Mouse (Mus musculus) lung, postnatal 14 days (tissue): ENCODE data around the gene Retsat.
A peak's percentile ranks its signal among the peaks of the same experiment; 100 is the strongest.

ENCODE experiments used
- DNase-seq: peaks from one replicate; pipeline ENCODE4 v3.0.0; 2021

The Retsat gene

DNA sequence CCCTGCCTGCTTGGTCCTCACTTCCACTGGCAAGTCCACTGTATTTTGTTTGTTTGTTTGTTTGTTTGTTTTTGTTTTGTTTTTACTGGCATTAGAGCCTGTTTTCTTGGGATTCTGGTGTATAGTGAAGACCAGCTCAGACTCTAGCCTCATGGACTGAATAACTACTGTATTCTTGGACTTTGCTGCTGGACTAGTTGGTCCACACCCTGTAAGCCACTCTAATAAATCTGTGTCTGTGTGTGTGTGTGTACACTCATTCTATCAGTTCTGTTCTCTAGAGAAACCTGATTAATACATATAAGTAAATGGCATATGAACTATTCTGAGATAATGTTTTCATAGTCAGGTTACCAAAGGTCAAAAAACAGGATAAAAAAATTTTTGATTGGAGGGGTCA, 8.2 kb upstream of the Retsat start:
- no peak for DNase-seq

DNA sequence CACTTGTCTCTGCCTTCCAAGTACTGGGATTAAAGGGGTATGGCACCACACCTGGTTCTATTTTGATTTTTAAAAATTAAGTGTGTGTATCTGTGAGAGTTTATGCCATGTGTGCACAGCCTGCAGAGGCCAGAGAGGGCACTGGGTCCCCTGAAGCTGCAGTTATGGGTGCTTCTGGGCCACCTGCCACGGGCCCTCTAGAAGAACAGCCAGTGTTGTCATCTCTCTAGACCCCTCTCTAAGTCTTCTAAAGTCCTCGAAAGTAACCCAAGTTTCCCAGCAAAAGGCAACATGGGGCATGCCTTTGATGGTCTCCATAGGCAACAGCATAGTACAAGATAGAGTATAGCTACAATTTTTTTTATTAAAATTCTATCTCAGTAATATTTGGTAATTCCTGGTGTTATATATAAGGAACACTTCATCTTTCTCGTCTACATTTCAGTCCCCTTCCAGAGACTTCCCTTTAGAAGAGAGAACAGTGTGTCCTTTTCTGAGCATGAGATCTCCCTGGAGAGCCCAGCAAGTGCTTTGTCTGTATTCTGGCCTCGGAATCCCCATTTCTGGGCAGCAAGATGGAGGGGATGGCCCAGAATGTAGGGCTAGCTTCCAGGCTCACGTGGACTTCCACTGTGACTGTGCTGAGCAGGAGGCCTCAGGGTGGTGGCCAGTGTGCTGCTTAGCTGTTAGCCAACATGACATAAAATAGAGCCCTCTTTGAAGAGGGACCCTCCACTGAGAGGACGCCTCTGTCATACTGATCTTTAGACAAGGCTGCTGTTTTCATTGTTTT, 5.1 kb upstream of the Retsat start:
- DNase-seq = no peak

DNA sequence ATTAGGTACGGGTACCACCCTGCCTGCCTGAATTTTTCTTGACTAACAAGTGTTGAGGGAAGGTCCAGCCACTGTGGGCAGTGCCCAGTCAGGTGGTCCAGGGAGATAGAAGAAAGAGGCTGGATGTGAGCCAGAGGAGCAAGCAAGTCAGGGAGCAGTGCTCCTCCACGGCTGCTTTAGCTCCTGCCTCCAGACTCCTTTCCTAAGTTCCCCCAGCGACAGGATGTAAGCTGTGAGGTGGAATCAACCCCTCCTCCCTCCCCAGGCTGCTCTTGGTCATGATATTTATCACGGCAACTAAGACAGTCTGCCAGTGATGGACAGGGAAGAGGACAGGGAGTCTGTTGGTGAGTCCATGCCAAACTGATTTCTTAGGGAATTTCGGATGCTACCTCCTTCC, 4.4 kb upstream of the Retsat start:
- DNase-seq = no peak

DNA sequence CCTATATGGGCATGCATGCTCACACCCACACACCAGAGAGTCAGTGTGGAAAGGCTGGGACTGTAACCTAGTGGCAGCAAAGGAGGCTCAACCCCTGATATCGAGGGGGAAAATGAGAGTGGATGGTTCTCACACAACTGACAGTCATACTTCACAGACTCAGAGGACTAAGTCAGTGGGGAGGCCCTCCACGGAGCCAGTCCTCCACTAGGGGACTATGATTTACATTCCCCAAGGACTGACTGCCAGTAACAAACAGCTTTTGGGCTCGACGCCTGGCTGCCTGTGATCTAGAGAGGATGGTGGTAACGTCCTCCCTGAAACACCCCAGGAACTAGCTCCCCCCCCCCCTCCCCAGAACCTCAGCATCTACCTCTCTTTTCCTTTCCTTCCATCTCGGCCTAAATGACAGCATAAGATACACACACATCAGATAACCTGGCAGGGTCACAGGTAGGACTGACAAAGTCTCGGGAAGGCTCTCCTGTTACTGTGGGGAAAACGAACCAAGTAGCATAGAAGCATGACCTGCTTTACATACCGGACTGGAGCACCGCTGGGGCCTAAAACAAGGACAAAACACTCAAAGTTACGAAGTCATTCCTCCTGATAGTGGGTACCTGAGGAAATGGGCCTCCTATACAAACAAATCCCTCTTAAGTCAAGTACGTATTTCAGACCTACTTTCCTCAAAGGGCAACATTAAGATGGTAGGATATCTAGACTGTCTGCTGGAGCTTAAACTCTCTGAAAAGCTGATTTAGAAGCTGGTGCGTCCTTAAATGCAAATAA, 996 bp upstream of the Retsat start:
- peak; percentile 64 for DNase-seq

DNA sequence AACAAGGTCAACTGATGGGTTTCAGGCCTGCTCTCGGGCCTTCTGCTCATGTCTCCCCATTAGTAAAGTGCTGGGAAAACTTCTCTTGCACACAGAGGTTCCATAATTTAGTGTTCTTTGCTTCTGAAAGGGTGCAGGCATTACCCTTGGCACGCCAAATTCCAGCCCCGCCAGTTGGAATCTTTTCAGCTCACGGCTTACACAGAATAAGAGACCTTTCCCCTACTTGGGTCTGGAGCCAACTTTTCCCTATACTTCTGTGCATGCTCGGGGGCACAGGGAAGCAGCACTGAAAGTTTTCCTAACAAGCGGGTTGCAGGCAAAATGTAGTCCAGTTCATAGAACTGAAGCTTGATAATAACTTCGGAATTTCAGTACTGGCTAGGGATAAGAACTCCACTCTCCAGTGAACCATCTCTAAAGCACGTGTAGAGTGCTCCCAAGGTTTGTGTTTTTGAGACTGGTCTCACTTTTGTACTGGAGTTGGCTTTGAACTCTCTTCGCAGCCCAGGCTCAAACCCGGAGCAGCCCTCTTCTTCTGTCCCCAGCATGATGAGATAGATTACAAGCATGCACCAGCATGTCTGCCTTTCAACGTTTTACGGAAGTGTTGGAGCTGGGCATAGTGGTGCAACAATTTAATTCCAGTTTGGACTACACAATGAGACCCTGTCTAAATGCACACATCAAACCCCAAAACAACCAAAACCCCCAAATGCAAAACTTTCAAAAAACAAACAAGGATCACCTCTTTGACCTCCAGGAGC, 699 bp downstream of the Retsat start:
- DNase-seq = peak; percentile 34

DNA sequence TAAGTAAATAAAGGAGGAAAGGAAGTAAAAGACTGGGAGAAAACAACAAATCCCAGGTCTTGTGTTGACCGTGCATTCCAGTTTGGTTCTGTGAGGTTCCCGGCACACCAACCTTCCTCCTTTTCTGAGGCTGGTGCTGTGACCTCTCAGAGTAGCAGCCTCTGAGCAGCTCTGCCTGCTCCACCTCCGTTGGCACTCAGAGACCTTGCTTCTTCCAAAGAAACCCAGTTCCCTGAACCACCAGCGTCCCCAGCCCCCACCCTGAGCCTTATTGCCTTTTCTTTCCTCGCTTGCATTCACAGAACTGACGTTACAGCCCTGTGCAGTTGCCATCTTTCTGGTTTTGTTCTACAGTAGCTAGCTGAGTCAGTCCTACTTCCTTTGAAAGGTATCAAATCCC, 1.9 kb downstream of the Retsat start:
- DNase-seq = no peak

DNA sequence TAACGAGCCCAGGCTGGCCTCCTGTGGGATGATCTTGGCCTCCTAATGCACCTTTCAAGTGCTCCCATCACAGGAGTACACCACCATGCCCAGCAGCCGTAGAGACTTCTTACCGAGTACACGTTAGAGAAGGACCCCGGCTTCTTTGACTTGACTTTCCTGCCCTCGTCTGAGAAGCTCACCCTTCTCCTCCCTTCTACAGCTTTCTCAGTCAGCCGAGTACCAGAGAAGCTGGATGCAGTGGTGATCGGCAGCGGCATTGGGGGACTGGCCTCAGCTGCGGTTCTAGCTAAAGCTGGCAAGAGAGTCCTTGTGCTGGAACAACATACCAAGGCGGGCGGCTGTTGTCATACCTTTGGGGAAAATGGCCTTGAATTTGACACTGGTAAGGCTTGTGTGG, 2.5 kb downstream of the Retsat start:
- DNase-seq = no peak

DNA sequence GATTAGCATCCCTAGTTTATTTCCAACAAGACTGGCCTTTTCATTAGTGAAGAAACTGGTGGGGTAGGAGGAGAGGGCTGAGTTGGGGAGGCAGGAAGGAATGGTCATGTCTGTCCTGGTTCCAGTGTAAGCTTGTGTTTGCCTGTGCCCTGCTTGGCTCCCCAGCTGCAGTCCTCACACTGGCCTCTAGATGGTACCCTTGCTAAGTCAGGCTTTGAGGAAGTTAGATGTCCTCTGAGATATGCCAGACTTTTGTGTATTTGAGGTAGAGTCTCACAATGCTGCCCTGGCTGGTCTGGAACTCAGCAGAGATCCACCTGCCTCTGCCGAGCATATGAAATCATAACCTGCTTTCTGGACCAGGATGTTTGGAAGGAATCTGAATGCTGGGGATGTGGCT, 3.5 kb downstream of the Retsat start:
- DNase-seq = peak; percentile 90

DNA sequence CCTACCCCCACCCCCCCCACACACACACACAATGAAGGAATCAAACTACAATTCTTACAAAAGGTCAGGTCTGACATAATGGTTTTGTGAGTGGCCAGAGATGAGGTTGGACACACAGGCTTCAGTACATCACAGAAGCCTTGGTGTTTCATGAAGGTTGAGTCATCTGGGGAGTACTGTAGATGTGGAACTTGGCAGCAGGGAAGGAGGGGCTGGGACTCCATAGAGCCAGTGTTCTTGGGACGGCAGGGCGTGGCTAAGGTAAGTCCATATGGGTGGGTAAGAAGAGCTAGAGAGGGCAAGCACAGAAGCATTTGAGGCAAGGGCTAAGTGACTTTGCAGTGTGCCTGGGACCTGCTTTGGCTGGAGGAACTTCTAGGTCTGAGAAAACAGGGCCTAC, 5.8 kb downstream of the Retsat start:
- no peak for DNase-seq

DNA sequence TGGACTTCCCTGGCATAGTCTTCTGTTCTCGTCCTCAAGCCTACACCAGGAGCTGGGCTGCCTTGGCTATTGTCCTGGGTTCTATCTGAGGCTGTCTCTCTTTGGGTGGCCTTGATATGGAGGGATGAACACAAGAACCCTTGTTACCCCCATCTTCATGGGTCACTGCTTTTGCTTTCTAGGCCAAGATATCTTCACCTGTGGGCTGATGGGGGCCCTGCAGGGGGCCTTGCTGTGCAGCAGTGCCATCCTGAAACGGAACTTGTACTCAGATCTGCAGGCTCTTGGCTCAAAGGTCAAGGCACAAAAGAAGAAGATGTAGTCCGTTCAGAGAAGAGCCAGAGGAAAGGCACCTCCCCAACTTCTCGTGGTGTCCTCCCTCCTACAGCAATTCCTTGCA, 8.8 kb downstream of the Retsat start:
- no peak for DNase-seq

DNA sequence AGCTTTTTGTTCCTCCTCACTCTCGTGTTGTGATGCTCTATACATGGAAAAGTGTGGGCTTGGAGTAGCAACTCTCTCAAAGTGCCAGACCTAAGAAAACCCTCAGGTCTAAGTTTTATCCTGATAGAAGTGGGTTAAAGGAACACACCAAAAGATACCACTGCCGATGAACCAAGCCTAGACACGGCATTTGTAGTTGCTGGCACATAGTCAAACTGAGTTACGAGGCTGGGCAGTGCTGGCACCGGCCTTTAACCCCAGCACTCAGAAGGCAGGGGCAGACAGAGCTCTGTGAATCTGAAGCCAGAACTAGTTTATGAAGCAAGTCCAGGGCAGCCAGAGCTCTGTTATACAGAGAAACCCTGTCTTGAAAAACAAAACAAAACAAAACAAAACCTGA, 9.4 kb downstream of the Retsat start:
- DNase-seq = no peak

DNA sequence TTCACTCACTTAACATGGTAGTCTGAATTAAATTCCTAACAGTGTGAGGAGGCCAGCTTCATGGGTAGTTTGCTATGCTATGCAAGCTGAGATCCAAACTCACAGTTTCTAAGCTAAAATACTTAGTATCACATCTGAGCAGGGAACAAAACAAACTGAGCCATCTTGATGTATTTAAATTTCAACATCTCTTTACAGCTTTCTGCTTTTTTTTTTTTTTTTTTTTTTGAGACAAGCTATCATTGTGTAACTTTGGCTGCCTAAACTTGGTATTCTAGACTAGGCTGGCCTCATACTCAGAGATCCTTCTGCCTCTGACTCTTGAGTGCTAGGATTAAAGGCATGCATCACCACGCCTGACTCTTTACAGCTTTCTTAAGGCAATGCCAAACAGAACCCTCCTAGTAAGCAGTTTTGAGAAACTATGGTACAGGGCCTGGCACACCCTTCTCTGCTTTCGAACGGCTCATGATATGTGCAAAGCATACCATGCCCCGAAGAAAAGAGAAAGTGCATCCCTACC, 10.4 kb downstream of the Retsat start:
- DNase-seq = no peak

DNA sequence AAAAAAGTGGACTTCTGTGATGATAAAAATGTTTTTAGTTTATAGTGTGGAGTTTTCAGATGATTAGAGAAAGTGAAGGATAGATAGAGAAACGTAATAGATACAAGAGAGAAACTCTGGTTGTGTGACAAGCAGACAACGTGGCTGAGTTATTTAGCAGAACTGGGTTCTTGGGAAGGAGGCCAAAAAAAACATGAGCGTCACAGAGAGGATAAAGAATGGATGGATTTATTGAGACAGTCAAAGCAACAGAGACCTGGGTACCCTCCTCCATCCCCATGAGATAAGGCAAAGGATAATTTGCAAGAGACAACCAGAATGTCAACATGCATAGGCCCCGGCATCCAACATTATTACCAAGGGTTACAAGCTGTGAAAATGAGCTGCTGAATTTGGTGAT, 12.0 kb downstream of the Retsat start:
- DNase-seq = no peak

DNA sequence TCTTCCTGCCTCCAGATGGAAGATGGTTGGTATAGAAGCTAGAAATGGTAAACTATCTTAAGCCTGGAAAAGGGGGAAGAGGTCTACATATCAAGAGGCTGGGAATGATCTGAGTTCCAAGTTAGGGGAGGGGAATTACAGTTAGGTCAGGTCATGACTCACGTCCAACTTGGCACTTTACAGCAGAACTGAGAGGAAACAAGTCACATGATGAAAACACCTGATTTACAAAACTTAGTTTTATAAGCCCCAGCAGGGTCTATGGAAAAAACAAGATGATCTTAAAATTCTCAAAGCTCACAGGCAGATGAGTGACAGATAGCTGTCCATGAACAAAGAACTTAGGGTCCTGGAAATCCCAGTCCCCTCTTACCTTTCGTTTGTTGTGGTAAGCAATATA, 16.9 kb downstream of the Retsat start:
- no peak for DNase-seq

DNA sequence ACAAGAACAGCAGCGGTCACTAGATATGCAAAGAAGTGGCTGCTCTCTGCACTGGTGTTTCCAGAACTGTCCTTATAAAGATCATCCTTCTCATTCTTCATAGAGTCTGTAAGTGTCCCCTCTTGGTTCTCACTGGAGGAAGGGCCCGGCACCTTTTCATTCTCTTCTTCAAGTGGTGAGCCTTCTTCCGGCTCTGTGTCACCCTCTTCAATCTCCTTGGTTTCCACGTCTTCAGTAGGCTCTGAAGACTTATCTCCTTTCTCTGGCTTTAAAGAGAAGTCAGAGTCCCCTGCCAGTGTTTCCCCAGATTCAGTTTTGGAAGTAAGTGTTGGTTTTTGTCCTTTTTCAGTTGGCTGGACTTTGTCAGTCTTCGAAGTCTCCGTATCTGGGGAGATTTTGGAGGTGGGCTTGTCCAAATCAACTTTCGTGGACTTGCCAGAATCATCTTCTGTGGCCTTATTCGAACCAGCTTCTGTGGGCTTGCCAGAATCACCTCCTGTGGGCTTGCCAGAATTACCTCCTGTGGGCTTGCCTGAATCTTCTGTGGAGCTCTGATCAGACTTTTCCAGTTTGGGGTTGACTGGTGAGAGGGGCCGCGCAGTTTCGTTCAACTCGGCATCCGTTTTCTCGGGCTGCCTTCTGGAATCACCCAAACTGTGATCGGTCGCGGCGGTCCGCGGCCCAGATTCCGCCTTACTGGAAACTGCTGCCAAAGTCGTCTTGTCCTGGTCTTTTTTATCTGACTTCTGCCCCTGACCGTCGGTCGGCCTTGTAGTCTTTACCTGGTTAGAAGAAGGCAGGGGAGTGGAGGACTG, 17.5 kb downstream of the Retsat start:
- no peak for DNase-seq

DNA sequence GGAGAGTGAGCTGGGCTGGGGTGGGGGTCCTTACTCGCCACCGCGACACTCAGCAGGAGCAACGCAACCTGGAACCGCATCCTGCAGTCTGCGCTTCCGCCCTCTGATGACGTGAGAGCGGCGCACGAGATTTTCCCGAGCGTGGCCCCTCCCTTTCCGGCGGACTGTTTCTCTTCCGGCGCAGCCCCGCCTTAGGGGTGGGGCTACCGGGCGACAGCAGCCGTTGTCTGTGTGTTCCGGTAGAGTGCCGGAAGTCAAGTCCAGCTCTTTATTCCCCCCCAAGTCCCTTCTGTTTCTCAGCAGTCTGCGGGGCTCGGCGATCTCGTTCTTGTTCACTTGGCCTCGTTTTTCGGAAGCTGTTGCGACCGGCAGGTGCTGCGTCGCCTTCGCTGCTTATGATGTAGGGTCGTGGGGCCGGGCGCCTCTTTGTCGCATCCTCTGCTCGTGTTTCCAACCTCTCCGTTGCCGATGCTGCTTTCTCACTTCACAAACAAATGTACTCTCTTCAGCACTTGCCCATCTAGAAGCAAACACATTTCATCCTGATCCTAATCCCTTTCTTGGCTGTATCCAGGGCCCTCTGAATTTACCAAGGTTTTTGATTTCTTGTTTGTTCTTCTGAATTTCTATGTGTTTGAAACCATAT, 18.5 kb downstream of the Retsat start, which contains the start of gene Tgoln1:
TSS of gene Tgoln1 (minus strand) at position 358 of the 646 bp plus-strand sequence.
- peak; percentile 94 for DNase-seq

DNA sequence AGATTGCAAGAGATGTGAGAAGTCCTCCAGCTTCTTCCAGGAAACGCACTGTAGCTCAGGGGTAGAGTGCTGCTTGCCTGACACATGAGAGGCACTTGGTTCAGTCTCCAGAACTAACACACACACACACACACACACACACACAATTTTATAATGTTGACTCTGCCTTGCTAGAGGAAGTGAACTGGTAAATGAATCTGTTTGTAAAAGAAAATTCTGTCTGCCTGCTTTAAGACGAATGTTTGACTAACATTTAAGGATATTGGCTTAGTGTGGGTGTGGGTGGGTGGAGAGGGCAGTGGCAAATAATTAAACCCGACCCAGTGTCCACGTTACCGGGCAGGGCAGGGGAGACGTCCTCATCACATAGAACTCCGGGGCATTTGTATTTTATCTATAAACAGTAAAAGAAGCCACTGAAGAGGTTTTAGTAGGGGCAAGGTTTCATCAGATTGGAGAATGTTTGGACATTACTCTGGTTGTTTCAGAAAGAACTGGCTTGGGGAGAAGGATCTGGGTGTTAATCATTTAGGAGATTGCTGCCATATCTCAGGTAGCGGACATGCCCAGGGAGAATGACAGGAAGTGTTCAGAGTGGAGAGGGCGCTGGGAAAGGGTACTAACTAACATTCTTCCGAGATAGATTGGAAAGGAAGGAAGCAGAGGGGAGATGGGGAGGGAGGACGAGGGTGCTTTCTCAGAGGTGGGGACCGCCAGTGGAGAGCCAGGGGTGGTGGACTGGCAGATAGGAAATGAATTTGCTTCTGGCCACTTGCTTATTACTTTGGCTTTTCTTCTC, 21.7 kb downstream of the Retsat start:
- no peak for DNase-seq

DNA sequence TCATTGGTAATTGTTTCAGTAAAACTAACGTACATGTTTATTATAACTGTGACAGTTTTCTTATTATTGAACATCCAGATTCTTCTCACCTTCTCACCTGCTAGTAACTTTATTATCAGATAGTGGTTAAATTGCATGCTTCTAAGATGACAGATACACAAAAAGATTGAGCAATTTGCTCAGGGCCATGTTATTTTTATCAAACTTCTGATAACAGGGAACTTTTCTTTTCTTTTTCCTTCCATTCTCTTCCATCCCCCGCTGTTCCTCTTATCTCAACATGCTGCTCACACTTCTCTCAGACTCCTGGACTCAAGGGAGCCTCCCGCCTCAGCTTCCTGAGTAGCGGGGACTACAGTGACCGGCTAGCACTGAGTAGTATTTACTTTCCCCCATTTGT, 22.6 kb downstream of the Retsat start:
- no peak for DNase-seq

DNA sequence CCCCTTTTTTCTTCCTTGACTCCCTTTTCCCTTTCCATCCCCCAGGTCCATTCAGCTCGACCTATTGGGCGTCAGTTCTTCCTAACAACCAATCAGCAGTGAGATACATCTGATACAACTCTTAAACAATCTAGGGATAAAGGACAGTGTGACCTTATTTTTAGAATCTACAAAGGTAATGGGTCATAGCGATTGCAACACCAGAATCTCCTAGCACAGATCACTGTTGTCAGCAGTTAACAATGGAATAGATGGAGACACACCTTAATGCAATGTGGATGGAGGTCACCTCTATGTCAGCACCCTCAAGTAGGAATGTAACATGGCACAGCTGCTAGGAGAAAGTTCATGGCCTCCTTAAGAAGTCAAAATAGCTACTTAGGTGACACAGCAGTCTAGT, 24.6 kb downstream of the Retsat start:
- no peak for DNase-seq

DNA sequence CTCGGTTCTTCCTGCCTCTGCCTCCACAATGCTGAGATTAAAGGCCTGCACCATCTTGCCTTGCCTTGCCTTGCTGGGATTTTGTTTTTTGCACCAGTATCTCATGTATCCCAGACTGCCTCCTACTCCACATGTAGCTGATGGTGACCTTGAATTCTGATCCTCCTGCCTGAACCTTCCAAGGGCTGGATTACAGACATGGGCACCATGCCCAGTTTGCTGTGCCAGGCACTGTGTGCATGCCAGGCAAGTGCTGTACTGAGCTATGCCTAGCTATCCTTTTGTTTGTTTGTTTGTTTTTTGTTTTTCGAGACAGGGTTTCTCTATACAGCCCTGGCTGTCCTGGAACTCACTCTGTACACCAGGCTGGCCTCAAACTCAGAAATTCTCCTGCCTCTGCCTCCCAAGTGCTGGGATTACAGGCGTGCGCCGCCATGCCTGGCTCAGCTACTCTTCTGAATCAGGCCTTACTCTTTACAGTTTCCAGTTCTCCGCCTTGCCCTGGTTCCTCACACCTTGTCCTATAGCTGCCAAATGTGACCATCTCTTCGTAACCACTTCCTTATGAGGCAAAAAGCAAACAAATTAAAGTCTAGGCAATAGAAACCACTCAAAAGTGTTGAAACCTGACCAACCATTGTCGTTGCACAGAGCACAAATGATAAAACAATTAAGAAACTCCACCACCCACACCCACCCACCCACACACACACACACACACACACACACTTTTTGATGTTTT, 25.6 kb downstream of the Retsat start:
- DNase-seq = no peak
